Mouse (Mus musculus): Measurements from ENCODE around the gene Rpl22. TPM values are rescaled to one million over a fixed set of nuclear protein-coding genes. Genes with fewer than 3 reads are reported as not detected.

Gene Rpl22
- polyA plus RNA-seq, 1 experiment: 1,836 TPM

DNA sequence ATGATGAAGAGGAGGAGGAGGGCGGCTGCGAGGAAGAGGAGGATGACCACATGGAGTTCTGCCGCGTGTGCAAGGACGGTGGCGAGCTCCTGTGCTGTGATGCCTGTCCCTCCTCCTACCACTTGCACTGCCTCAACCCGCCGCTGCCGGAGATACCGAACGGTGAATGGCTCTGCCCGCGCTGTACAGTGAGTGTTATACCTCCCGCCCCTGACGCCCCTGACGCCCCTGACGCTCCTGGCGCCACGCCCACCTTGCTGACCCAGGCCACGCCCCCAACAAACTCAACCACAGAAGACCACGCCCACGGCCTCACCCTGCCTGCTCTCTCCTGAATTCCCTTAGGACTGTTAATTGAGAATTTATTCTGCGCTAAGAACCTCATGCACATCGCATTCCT lies 35.3 kb downstream of the Rpl22 start:
- no peaks in the 10 kb centered on the region for H3K27me3 ChIP-seq (ENCODE audit: control insufficient read depth, insufficient read depth, insufficient read length)
- TF ChIP-seq CEBPB (IDR thresholded peaks at IDR 0.05; ENCODE audit: low read depth) (no peak), FOSL1 (IDR thresholded peaks at IDR 0.05; ENCODE audit: insufficient read depth, low read length, poor library complexity, severe bottlenecking) (no peak), MAX (IDR thresholded peaks at IDR 0.05) (no peak), USF1 (IDR thresholded peaks at IDR 0.05; ENCODE audit: low read depth) (no peak), MYOG (IDR thresholded peaks at IDR 0.05; ENCODE audit: control insufficient read depth, extremely low read depth, insufficient read length) (no peak), CTCF (IDR thresholded peaks at IDR 0.05; ENCODE audit: control insufficient read depth, insufficient read depth, insufficient read length) (no peak), MYOD1 (IDR thresholded peaks at IDR 0.05; ENCODE audit: control insufficient read depth, insufficient read length, low read depth) (no peak)

DNA sequence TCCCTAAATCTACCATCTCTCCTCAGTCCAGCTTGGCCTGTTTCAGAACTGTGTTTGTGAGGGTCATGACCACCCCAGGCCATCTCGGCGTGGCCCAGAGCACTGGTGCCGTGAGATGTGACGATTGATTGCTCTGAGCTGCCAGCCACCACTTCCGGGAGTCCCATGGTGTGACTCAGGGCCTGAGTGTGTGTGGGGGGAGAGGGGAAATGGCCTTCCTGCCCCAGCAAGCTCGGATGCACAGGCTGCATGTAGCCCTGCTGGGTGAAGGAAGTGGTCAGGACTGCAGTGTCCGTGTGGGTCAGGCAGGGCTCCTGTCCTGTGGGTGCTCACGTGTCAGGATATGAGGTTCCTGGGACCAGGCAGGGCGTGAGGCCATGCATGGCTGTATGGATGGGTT lies 36.6 kb downstream of the Rpl22 start:
- Histone ChIP-seq H3K4me3 (ENCODE audit: insufficient read depth, poor library complexity, severe bottlenecking) (no peak overlapping the region), H3K79me2 (ENCODE audit: control insufficient read depth, insufficient read depth) (no peaks in the 10 kb centered on the region), H3K36me3 (ENCODE audit: control insufficient read depth, insufficient read depth) (no peaks in the 10 kb centered on the region), H3K27me3 (ENCODE audit: control insufficient read depth, insufficient read depth, insufficient read length) (no peaks in the 10 kb centered on the region), H3ac (ENCODE audit: control insufficient read depth, insufficient read length, low read depth) (no peak overlapping the region), H3K79me3 (ENCODE audit: low read depth) (no peaks in the 10 kb centered on the region)
- TF ChIP-seq CTCF (IDR thresholded peaks at IDR 0.05; ENCODE audit: control insufficient read depth, insufficient read depth, insufficient read length): no peak
- TF ChIP-seq USF1 (IDR thresholded peaks at IDR 0.05; ENCODE audit: low read depth): peak; percentile 19
- TF ChIP-seq MYOG (IDR thresholded peaks at IDR 0.05; ENCODE audit: control insufficient read depth, extremely low read depth, insufficient read length): no peak
- peak; percentile 37 for TF ChIP-seq FOSL1 (IDR thresholded peaks at IDR 0.05; ENCODE audit: insufficient read depth, low read length, poor library complexity, severe bottlenecking)
- TF ChIP-seq MAX (IDR thresholded peaks at IDR 0.05): peak; percentile 30
- TF ChIP-seq MYOD1 (IDR thresholded peaks at IDR 0.05; ENCODE audit: control insufficient read depth, insufficient read length, low read depth): no peak
- no peak for TF ChIP-seq CEBPB (IDR thresholded peaks at IDR 0.05; ENCODE audit: low read depth)

More for the DNA sequence above, 35.3 kb downstream of the Rpl22 start:
- no peak overlapping the region for H3K4me3 ChIP-seq (ENCODE audit: insufficient read depth, poor library complexity, severe bottlenecking)
- H3K79me3 ChIP-seq (ENCODE audit: low read depth): no peaks in the 10 kb centered on the region
- no peaks in the 10 kb centered on the region for H3K36me3 ChIP-seq (ENCODE audit: control insufficient read depth, insufficient read depth)
- H3ac ChIP-seq (ENCODE audit: control insufficient read depth, insufficient read length, low read depth): no peak overlapping the region
- no peaks in the 10 kb centered on the region for H3K79me2 ChIP-seq (ENCODE audit: control insufficient read depth, insufficient read depth)

DNA sequence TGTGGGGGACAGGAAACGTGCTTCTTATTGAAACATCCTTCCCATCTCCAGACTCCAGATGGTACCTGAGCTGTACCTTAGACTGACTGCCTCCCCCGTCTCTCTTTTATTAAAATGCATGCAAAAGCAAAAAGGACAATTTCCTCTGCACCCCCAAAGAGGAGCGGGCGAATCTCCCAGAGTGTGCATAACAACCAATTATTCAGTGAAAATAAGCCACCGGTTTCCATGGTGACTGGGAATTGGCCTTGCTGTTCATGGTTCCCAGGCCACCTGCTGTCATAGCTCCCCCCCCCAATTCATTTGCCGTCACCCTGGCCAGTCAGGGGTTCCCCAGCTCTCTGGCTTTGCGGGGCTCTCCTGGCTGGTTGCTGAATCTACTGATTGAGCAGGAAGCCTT lies 39.7 kb downstream of the Rpl22 start:
- Histone ChIP-seq H3K36me3 (ENCODE audit: control insufficient read depth, insufficient read depth) (no peaks in the 10 kb centered on the region), H3K27me3 (ENCODE audit: control insufficient read depth, insufficient read depth, insufficient read length) (no peaks in the 10 kb centered on the region), H3K79me3 (ENCODE audit: low read depth) (no peaks in the 10 kb centered on the region), H3K79me2 (ENCODE audit: control insufficient read depth, insufficient read depth) (no peaks in the 10 kb centered on the region), H3ac (ENCODE audit: control insufficient read depth, insufficient read length, low read depth) (no peak overlapping the region), H3K4me3 (ENCODE audit: insufficient read depth, poor library complexity, severe bottlenecking) (no peak overlapping the region)
- no peak for TF ChIP-seq FOSL1 (IDR thresholded peaks at IDR 0.05; ENCODE audit: insufficient read depth, low read length, poor library complexity, severe bottlenecking)
- TF ChIP-seq MYOD1 (IDR thresholded peaks at IDR 0.05; ENCODE audit: control insufficient read depth, insufficient read length, low read depth): no peak
- no peak for TF ChIP-seq MAX (IDR thresholded peaks at IDR 0.05)
- no peak for TF ChIP-seq CEBPB (IDR thresholded peaks at IDR 0.05; ENCODE audit: low read depth)
- TF ChIP-seq MYOG (IDR thresholded peaks at IDR 0.05; ENCODE audit: control insufficient read depth, extremely low read depth, insufficient read length): no peak

DNA sequence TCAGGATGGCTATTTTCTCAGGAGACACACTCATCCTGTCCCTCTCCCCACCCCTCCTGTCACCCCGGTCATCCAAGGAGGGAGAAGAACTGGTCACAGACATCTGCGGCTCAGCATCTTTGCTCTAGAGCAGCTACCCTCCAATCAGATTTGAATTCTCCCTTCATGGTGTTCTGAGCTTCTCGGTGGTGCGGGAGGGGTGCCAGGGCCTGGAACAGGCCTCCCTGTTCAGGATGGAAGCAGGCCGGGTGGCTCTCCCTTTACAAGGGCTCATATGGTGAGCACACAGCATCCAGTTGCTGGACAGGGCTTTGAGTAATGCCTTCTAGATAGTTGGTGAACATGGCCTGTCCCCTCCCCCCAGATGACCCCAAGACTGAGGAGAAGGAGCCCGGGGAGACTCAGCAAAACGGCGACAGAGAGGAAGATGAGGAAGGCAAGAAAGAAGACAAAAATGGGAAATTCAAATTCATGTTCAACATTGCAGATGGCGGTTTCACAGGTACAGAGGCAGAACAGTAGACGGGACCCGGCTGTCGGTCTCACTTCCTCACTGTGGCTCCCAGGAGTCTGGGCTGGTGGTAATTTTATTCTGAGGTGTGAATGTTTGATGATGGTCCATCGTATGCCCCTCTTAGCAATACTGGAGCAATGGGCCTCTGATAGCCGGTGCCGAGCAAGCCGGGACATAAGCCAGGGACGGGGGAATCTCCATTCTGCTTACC lies 57.1 kb downstream of the Rpl22 start:
- H3K79me3 ChIP-seq (ENCODE audit: low read depth): no peaks in the 10 kb centered on the region
- H3K36me3 ChIP-seq (ENCODE audit: control insufficient read depth, insufficient read depth): no peaks in the 10 kb centered on the region
- H3K4me3 ChIP-seq (ENCODE audit: insufficient read depth, poor library complexity, severe bottlenecking): no peak overlapping the region
- no peak for TF ChIP-seq MYOG (IDR thresholded peaks at IDR 0.05; ENCODE audit: control insufficient read depth, extremely low read depth, insufficient read length)
- TF ChIP-seq FOSL1 (IDR thresholded peaks at IDR 0.05; ENCODE audit: insufficient read depth, low read length, poor library complexity, severe bottlenecking): no peak
- no peak for TF ChIP-seq MYOD1 (IDR thresholded peaks at IDR 0.05; ENCODE audit: control insufficient read depth, insufficient read length, low read depth)
- no peak for TF ChIP-seq CTCF (IDR thresholded peaks at IDR 0.05; ENCODE audit: control insufficient read depth, insufficient read depth, insufficient read length)
- no peak for TF ChIP-seq USF1 (IDR thresholded peaks at IDR 0.05; ENCODE audit: low read depth)
- TF ChIP-seq CEBPB (IDR thresholded peaks at IDR 0.05; ENCODE audit: low read depth): no peak
- no peak for TF ChIP-seq MAX (IDR thresholded peaks at IDR 0.05)
- H3ac ChIP-seq (ENCODE audit: control insufficient read depth, insufficient read length, low read depth): no peak overlapping the region
- peaks cover 46% of the 10 kb centered on the region for H3K27me3 ChIP-seq (ENCODE audit: control insufficient read depth, insufficient read depth, insufficient read length)
- no peaks in the 10 kb centered on the region for H3K79me2 ChIP-seq (ENCODE audit: control insufficient read depth, insufficient read depth)

Other genes with a start within 250 kb of the Rpl22 start
- 0.95 TPM for gene Tnfrsf25, start 209.8 kb upstream of the Rpl22 start, polyA plus RNA-seq (2012; fragmentation: generic; extraction: Trizol)
- gene Espn, start 173.4 kb upstream of the Rpl22 start, polyA plus RNA-seq (2012; fragmentation: generic; extraction: Trizol): 0.97 TPM
- not detected for gene Hes2, start 166.9 kb upstream of the Rpl22 start, polyA plus RNA-seq (2012; fragmentation: generic; extraction: Trizol)
- gene Acot7, start 147.6 kb upstream of the Rpl22 start, polyA plus RNA-seq (2012; fragmentation: generic; extraction: Trizol): 344 TPM
- 5.4 TPM for gene Gpr153, start 51.5 kb upstream of the Rpl22 start, polyA plus RNA-seq (2012; fragmentation: generic; extraction: Trizol)
- not detected for gene Hes3, start 34.1 kb upstream of the Rpl22 start, polyA plus RNA-seq (2012; fragmentation: generic; extraction: Trizol)
- 34.1 TPM for gene Icmt, start 28.5 kb upstream of the Rpl22 start, polyA plus RNA-seq (2012; fragmentation: generic; extraction: Trizol)
- gene Rnf207, start 6.7 kb upstream of the Rpl22 start, polyA plus RNA-seq (2012; fragmentation: generic; extraction: Trizol): 0.23 TPM
- 0.22 TPM for gene Chd5, start 12.9 kb downstream of the Rpl22 start, polyA plus RNA-seq (2012; fragmentation: generic; extraction: Trizol)
- gene Nphp4, start 151.0 kb downstream of the Rpl22 start, polyA plus RNA-seq (2012; fragmentation: generic; extraction: Trizol): 2.0 TPM
- 8.5 TPM for gene Kcnab2, start 152.1 kb downstream of the Rpl22 start, polyA plus RNA-seq (2012; fragmentation: generic; extraction: Trizol)